Mouse (Mus musculus) right cerebral cortex, postnatal 14 days (tissue): ENCODE measurements around the gene Tmem44.

Source experiments
- DNase-seq: peaks from one replicate; pipeline ENCODE4 v3.0.0; 2022

Tmem44 gene

DNA sequence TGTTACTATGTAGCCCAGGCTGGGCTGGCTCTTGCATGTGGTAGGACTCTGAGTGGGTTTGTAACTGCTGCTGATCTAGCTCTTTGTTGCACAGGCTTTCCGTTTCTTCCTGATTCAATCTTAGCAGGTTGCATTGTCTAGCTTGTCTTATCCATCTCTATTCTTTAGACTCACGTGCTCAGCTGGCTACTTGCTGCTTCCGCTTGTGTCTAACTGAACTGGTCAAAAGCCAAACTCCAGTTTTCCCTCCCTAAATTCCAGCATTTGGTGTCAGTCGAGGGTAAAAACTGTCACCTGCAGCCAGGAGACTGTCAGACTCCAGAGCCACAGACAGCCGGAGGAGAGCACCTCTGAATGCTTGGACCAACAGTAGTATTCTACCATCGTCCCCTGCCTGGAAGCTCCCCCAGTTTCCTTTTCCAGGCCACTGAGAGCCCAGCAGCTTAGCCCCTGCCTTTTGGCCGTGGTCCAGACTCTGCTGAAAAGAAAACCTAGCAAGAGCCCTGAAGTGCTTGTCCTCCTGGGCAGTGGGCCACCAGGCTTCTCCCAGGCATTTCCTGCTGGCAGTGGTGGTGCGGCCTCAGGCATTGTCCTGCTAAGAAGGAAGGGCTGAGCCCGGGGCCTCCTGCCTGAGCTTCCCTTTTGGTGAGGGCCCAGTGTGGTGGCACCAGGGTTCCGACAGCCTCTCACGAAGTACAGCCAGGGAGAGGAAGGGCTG lies 2.1 kb upstream of the Tmem44 start:
- DNase-seq: peak; percentile 75

DNA sequence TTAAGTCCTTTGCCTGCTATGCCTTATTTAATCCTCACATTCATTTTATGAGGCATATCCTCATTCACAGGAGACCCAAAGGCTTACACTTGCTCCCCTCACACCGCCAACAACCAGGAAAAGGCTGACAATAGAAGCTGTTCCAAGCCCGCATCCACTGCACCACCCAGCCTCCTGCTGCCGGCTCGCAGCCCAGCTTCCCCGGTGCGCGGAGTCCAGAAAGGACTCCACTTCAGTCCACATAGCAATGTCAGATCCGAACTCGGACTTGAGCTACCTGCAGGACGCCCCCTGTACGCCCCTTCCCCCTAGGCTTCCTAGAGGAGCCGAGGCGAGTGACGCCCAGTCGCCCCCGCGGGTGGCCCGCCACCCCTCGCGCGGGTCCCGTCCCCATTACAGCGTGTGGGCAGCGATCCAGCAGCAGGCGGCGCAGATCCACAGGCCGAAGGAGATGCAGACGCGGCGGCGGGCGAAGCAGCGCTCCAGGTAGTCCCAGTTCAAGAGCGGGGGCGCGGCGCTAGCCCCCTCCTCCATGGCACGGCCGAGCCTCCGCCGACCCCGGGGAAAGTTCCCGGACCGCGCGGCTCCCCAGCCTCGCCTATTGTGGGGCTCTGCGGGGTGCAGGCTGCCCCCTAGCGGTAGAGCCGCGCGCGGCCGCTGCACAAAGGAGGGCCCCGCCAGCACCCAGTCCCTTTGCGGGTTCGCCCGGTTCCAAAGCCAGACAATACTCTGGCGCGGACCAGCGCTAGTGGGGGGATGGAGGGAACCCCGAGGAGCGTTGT lies 485 bp downstream of the Tmem44 start:
- peak; percentile 80 for DNase-seq

DNA sequence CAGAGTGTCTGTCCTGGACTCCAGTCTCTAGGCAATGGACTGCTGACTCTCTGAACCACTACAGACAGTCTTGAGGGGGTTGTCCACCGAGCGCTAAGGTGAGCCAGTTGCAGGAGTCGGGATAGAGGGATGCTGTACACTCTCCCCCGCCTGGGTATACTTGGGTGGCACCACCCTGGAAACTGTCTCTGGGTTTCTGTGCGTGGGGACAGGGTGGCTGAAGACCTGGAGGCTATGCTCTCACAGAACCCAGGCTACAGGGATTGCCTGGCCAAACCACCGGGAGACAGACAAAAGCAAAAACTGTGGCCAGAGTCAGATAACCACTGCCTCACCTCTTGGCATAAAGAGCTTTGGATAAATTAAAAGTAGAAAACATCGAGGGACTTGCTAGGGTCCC lies 1.1 kb downstream of the Tmem44 start:
- DNase-seq: no peak

DNA sequence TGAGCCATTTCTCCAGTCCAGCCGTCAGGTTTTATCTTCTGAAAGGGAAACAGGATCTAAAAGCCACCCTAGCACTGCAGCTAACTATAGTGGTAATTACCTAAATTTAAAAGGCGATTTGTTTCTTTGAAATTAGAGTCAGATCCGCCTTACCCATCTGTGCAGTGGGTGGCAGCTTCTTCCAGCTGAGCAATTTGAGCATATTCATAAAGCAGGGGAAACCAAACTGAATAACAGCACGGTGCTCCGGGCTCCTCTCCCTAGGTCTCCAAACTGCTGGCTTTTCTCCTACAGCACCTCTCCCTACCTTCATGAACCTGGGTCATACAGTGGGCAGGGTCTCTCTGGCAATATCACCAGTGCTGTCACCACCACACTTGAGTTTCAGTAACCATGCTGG lies 2.4 kb downstream of the Tmem44 start:
- DNase-seq: no peak

DNA sequence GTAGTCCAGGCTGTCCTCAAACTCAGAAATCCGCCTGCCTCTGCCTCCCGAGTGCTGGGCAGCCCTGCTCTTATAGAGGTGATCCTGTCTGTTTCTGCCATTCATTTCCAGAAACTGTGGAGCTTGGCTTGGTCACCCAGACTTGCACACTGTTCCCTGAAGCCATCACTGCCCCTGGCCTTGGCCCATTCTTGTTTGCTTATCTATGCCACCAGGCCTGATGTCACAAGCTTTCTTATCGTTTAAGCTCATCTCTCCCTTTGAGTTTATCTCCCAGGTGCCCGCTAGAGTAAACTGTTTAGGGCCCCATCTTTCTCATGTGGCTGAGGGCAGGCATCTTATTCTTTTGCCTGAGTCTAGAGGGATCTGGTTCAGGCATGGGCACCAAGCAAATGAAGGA lies 5.9 kb downstream of the Tmem44 start:
- DNase-seq: no peak

DNA sequence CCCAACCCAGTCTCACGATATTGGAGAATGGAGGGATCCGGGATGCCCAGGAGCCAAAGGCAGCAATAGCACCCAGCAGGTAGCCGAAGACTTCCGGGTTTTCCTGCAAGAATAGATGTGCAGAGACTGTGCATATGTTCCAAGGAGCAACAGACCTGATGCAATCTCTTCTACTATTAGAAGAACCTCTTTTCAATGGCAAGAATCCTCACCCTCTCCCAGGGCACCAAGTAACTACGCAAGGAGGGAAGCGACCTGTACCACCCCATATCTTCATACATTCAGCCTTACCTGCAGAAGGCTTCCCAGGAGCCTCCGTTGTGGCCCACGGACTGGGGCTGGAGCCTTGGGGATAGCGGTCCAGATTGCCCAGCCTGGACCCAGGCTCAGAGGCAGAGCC lies 7.3 kb downstream of the Tmem44 start:
- no peak for DNase-seq

DNA sequence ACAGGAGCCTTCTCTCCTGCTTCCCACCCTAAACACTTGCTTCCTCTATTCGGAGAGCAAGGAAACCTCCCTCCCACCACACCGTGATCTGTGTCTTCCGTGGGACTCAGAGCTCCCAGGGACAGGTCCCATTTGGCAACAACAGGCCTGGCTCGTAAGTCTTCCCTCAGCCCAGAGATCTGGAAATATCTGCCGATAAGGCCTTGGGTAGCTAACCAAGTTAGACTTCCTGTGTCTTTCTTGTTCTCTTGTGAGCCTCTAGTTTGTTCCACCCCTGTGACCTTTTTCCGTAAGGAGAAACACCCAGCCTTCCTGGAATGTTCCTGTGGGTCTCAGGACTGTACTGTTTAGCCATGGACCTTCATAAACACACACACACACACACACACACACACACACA lies 7.8 kb downstream of the Tmem44 start:
- DNase-seq: no peak

DNA sequence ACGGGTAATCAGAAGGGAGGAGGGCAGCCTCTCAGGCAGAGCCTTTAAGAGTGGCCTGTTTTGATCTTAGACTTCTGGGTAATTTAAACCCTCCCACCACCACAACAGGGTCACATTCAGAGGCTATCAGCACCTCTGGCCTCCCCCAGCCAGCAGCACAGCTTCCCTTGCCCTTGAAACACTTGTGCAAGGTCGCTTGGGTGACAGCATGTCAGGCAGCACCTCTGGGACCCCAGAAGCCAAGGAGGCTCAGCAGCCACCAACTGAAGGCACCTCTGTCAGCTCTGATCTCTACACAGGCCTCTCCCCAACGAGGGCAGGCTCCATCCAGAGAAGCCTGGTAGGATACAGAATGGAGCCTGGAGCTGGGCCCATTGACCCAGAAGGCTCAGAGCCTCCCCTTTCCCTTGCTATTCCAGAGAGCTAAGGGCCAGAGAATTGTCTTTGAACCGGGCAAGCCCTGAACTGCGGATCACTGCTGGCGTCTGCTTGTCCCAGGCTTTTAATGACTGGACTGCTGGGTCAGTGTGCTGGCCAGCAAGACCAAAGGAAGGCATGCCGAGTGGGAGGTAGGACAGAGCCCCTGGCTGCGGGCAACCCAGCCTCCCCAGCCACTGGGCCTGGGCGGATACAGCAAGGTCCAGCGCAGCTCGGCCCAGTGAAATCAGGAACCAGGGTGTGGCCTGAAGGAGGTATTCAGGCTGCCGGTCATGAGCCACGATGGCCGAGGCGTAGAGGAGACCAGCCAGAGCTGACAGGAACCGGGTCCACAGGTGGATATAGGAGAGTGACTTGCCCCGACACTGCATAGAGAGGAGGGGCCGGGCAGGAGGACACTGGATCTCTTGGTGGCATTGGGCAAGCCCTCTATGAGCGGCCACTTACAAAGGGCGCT lies 10.3 kb downstream of the Tmem44 start:
- DNase-seq: no peak

DNA sequence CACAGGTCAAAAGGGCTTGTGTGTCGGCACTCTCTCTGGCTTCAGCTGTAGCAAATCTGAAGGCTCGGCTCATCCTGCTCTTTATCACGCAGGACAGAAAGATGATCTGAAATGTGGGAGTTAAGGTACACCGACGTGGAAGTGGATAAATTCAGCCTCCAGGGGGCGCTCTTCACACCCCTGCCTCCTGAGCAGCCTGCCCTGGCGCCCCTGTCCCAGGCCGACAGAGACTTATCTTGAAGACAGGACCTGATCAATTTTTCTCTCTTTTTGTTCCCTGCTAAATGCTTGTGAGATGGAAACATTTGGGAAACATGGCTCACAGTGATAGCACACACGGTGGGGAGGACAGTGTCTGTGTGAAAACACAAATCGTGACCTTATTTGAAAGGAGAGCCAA lies 11.2 kb downstream of the Tmem44 start:
- DNase-seq: peak; percentile 54

DNA sequence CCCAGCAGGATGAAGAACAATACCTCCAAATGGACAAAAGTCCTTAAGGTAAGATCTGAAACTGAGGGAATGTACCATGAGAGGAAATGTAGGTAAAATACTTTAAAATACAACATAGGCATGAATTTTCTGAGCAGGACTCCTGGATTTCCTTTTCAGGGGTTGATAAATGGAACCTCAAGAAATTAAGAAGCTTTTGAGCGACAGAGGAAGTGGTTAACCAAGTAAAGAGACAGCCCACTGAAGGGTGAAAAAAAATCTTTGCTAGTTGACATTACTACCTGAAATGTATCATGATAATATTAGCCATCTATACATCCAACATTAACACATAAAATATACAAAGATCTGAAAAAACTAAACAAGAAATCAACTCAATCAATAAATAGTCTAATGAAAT lies 15.6 kb downstream of the Tmem44 start:
- no peak for DNase-seq

DNA sequence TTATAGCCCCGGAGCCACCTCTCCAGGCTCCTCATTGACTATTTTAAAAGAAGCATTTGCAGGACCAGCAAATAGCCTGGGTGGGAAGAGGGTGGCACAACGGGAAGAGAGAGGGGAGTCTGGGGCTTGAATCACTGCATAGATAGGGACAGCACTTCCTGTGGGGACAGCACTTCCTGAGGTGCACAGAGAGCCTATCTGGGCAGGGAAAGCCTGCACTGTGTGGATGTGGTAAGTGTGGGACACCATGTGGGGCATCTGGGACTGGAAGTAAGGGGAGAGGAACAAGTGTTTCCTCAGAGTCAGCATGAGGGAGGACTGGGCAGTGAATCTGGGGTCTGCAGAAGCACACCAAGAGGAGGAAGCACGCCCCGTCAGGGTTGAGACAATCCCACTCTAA lies 17.1 kb downstream of the Tmem44 start:
- no peak for DNase-seq

DNA sequence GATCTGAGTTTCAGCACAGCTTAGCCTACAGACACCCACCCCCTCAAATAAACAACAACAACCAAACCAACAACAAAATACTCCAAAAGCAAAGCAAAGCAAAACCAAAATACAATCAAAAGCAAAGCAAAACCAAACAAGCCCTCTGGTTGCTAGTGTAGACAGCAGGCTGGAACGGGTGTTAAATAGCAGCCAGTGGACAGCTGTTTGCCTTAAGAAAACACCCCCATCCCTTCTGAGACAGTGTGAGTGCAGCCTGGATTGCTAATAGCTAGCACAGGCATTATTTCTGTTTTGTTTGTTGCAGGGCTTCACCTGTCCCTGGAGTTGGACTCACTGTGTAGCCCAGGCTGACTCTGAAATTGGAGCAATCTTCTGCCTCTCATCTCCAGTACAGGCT lies 17.7 kb downstream of the Tmem44 start:
- DNase-seq: no peak

DNA sequence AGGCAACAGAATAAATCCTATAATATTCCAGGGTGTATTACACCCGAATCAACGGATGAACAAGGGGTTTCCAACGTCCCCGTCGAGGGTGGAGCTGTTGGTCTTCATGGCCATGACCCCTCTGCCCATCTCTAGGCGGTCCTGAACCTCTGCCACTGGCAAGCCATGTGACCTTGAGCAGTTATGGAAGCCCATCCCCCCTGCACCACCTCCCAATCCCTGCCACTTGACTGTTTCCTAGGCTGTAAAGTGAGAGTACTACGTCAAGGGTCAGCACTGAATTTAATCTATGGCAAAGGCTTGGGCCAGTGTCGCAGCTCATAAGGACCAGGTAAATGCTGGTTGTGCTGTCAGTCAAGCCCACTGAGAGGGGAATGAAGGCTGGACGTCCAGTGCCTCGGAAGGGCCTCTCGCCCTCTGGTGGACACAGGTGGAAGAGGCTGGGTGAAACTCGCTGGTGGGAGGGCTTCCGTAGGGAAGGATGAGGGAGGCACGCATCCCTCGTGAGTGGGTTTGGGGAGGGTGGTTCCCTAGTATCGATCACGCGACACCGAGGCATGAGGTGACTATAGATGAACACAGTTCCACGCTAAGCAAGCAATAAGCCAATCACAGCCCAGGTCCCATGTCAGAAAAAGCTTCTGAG lies 18.8 kb downstream of the Tmem44 start:
- DNase-seq: peak; percentile 64

DNA sequence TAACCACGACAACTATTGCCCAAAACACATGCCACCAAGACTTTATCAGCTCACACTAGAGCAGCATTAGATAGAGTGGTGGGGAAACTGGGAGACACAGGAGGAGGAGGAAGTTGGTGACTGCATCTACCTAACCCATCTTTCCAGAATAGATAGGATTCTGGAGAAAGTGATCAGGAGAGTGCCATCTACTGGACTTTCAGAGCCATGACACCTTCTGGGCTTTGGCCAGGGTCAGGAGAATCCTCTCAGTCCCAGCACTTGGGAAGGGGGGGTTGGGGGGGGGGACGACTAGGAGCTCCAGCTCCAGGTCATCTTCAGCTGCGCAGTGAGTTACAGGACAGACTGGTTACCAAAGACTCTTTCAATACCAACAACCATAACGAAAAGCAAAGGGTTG lies 19.8 kb downstream of the Tmem44 start:
- no peak for DNase-seq

DNA sequence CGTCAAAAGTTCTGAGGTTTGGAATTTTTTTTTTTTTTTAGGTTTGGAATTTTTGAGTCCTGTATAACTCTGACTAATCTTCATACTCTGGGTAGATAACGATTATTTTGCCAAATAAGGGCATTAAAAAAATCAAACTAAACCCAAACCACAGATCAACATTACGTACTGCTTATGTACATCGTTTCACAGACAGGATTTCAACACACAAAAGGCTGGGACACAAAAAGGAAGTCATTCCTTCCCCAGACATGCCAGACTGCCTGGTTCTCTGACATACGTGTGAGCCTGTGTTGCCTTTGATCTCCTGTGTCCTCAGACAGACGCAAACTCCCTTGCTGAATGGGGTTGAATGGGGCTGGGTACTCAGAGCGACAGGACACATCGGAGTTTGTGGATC lies 22.3 kb downstream of the Tmem44 start:
- no peak for DNase-seq

DNA sequence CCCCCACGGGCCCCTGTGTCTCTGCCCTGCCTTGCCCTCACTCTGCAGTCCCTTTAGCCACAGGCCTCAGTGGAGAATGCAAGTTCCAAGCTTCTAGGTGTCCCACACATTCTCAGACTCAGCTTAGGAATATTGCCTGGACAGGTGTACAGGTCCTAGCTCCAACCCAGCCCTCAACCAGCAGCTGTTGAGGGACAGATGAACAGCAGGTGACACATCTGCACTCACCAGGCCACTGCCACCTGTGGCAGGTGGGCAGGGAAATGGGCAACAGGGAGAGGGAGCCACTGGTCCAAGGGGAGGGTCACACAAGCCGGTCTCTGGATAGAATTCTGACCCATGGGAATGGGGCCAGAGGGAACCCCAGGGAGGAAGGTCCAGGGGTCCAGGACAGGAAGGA lies 22.8 kb downstream of the Tmem44 start:
- DNase-seq: no peak

DNA sequence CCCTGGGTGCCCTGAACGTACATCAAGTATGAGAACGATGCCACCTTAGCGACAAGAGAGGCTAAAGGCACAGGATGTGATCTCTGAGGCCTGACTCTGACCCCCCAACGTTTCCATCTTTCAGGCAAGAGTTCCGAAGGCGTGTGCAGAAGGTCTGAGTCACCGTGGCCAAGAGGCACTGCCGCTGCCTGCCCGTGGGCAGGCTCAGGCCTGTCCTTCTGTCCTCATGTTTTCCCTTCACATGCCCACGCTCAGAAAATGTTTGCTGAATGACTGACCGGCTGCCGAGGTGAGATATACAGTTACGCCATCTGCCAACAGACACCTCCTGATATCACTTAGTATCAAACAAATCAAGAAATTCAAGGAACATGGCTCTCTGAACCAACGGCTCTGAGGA lies 24.9 kb downstream of the Tmem44 start:
- no peak for DNase-seq

DNA sequence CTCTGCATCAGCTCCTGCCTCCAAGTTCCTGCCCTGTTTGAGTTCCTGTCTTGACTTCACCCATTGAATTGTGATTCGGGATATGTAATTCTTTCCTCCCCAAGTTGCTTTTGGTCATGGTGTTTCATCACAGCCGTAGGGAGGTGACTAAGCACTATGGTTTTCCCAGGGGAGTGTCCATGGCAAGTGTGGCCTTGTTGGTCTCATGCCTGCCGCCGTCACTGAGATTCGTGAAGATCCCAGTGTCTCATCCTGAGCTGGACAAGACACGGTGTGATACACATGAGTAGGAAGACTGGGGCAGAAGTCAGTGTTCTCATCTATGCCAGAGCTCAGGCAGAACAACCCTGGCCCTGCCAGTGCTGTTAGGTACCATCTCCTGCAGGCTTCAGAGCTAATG lies 26.2 kb downstream of the Tmem44 start:
- no peak for DNase-seq

DNA sequence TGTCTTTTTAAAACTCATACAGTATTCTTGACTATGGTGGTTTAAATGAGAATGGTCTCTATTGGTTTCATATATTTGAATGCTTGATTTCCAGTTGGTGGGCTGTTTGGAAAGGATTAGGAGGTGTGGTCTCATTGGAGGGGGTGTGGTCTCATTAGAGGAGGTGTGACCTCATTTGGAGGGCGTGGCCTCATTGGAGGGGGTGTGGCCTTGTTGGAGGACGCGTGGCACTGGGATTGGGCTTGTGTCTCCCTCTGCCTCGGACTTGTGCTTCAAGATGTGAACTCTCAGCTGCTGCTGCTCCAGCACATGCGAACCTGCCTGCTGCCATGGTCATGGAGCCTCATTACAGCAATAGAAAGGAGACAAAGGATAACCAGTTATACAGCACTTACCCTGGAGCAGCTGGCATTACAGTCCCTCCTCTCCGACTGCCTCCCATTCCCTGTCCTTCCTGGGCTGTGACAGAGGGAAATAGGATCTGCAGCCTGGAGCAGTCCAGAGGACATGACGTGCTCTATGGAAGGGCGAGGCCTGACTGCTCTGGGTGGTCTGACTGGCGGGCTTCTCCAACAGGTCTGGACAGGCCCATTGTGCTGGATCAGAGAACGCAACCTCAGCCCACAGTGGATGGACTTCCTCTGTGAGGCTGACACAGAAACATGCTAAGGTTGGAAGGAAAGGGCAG lies 28.2 kb downstream of the Tmem44 start:
- no peak for DNase-seq

DNA sequence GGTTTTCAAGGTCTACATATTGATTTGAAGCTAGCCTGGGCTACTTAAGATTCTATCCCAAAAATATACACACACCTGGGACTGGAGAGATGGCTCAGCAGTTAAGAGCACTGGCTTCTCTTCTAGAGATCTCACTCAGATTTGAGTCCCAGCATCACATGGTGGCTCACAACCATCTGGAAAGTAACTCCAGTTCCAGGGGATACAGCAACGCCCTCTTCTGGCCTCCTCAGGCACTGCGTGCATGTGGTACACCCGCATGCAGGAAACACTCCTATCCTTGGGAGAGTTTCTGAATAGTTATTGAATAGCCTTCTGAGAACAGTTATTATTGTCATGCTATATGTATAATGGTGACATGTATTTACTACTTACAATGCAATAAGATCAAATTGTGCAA lies 29.5 kb downstream of the Tmem44 start:
- peak; percentile 35 for DNase-seq

DNA sequence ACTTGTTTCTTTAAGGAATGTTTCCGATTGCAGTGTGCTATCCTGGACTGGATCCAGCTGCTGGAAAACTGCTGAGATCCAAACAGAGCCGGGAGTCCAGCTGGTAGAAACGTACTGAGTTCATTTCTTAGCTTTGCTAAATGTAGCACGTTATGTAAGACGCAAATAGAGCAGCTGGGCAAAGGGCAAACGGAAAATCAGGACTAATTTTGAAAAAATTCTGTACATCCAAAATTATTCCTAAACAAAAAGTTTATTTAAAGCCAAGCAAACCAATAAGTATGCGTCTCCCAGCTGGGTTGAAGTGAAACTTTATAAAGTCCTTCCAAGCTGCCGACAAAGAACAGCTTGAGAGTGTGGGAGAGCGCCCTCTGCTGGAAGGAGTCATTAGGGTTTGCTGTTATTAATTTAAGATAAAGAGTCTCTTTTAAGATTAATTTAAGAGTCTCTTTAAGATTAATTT lies 30.2 kb downstream of the Tmem44 start:
- DNase-seq: peak; percentile 86

DNA sequence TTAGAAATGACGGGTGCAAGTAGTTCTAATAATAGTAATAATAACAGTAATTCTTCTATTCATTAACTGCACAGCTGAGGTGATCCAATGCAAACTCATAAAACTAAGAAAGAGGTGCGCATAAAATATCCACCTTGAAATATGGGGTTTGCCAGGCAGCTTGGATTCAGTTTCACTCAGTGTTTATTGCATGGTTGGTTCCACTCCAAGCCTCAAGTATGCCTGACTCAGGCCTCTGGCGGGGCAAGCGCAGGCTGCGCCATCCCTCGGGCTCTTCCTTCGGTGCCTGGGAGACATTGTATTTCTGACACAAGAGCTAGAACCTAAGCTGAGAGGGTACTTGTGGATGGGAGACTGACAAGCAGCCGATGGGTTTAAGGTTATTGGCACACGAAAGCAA lies 32.0 kb downstream of the Tmem44 start:
- DNase-seq: no peak
